Mouse (Mus musculus) stomach, postnatal 0 days (tissue): ENCODE data around the gene Cgnl1. TPM values are rescaled to one million over a fixed set of nuclear protein-coding genes. Genes with fewer than 3 reads are reported as not detected.
A peak's percentile ranks its signal among the peaks of the same experiment; 100 is the strongest.

ENCODE experiments used
- ATAC-seq: fragments of 200-750 bp; cut with Nextera tagmentation; 2 replicates; pipeline ENCODE4 v1.8.0; 2017; ENCODE audit not compliant: low FRiP score, low TSS enrichment
- DNase-seq: peaks from one replicate; pipeline ENCODE4 v3.0.0-alpha.2; 2016; ENCODE audit warnings: low spot score
- H3K27ac ChIP-seq: fragments of 300-500 bp; sonication (generic); replicated peaks from 2 replicates; pipeline ENCODE4 v1.5.1; 2014; ENCODE audit warnings: mild to moderate bottlenecking, control low read depth
- H3K27me3 ChIP-seq: fragments of 300-500 bp; sonication (generic); 2 replicates; pipeline ENCODE4 v1.6.1; 2014; ENCODE audit warnings: low read length; ENCODE audit not compliant: control insufficient read depth, insufficient read depth
- H3K36me3 ChIP-seq: fragments of 300-500 bp; sonication (generic); 2 replicates; pipeline ENCODE4 v1.6.1; 2014; ENCODE audit warnings: low read length, mixed read lengths; ENCODE audit not compliant: control insufficient read depth, insufficient read depth
- H3K4me1 ChIP-seq: fragments of 300-500 bp; sonication (generic); replicated peaks from 2 replicates; pipeline ENCODE4 v1.6.1; 2014; ENCODE audit warnings: antibody characterized with exemption; ENCODE audit not compliant: control insufficient read depth, insufficient read depth
- H3K4me2 ChIP-seq: fragments of 300-500 bp; sonication (generic); replicated peaks from 2 replicates; pipeline ENCODE4 v1.6.1; 2014; ENCODE audit warnings: low read depth, mild to moderate bottlenecking, control low read depth, moderate library complexity
- H3K4me3 ChIP-seq: fragments of 300-500 bp; sonication (generic); 2 replicates; pipeline ENCODE4 v1.5.1; 2014; ENCODE audit warnings: low read depth, low read length, control low read depth
- H3K9ac ChIP-seq: fragments of 300-500 bp; sonication (generic); 2 replicates; pipeline ENCODE4 v1.6.1; 2014; ENCODE audit warnings: mild to moderate bottlenecking, low read length, control low read depth, mixed read lengths
- H3K9me3 ChIP-seq: fragments of 300-500 bp; sonication (generic); 2 replicates; pipeline ENCODE4 v1.6.1; 2016; ENCODE audit warnings: low read length; ENCODE audit not compliant: control insufficient read depth
- CTCF ChIP-seq: IDR thresholded peaks from 2 replicates; pipeline ENCODE4 v1.5.1; 2016; ENCODE audit warnings: antibody characterized with exemption, low read depth, mild to moderate bottlenecking, moderate library complexity
- EP300 ChIP-seq: optimal IDR thresholded peaks from 2 replicates; pipeline ENCODE3; 2016; ENCODE audit warnings: antibody characterized with exemption
- WGBS: fragments of 180-500 bp; shearing (Covaris S2); extraction: QIAGEN DNeasy Blood & Tissue Kit; methylation state at CpG from one replicate; pipeline ENCODE4 v1.1.7; 2014; 5-methylcytosine and 5-hydroxymethylcytosine counted together
- polyA plus RNA-seq: library from polyadenylated mRNA; unstranded; fragments of >200 nt; fragmentation: Nextera tagmentation; extraction: Ambion mirVana; gene quantifications from 2 replicates; pipeline ENCODE4 v1.2.1, GENCODE M21; 2015

Cgnl1 gene
- polyA plus RNA-seq, 1 experiment from 2014 or later: 6.3 TPM

- WGBS: 75% methylated on average over 8 of the region's 8 CpGs
- Histone ChIP-seq H3K36me3 (no peaks in the 10 kb centered on the region), H3K4me1 (0 out of 2 replicates have a peak, but pooled peaks cover 2% of the 10 kb centered on the region), H3K27me3 (no peaks in the 10 kb centered on the region), H3K4me2 (no peak overlapping the region), H3K9ac (no peak overlapping the region), H3K9me3 (no peaks in the 10 kb centered on the region), H3K27ac (no peak overlapping the region), H3K4me3 (no peak overlapping the region)
- DNase-seq (no peak), ATAC-seq (no peak)
- no peak for TF ChIP-seq EP300
- TF ChIP-seq CTCF: no peak
Observed at GRCm38 (mm10) chr9:71766306-71766705, 5.1 kb downstream of the Cgnl1 start.

- H3K4me3 ChIP-seq: no peak overlapping the region
- TF ChIP-seq EP300 (no peak), CTCF (no peak)
- WGBS: 45% methylated on average over 11 of the region's 11 CpGs
- H3K9ac ChIP-seq: no peak overlapping the region; the same call in 1 of the 2 replicates
- H3K4me1 ChIP-seq: peaks cover 5% of the 10 kb centered on the region; the same call in 1 of the 2 replicates
- no peak overlapping the region for H3K4me2 ChIP-seq
- H3K36me3 ChIP-seq: no peaks in the 10 kb centered on the region
- no peaks in the 10 kb centered on the region for H3K9me3 ChIP-seq
- no peak overlapping the region for H3K27ac ChIP-seq
- DNase-seq (peak; percentile 57), ATAC-seq (no peak)
- no peaks in the 10 kb centered on the region for H3K27me3 ChIP-seq
Observed at GRCm38 (mm10) chr9:71764551-71764950, 6.9 kb downstream of the Cgnl1 start.

- no peaks in the 10 kb centered on the region for H3K27me3 ChIP-seq
- H3K4me2 ChIP-seq: no peak overlapping the region
- DNase-seq (no peak), ATAC-seq (no peak)
- H3K9me3 ChIP-seq: no peaks in the 10 kb centered on the region
- H3K27ac ChIP-seq: no peak overlapping the region
- H3K9ac ChIP-seq: no peak overlapping the region
- 44% methylated on average over 1 of the region's 1 CpGs for WGBS
- H3K4me1 ChIP-seq: peaks cover 5% of the 10 kb centered on the region; the same call in 1 of the 2 replicates
- H3K36me3 ChIP-seq: no peaks in the 10 kb centered on the region
- no peak overlapping the region for H3K4me3 ChIP-seq
- TF ChIP-seq EP300: no peak
- TF ChIP-seq CTCF: no peak
Observed at GRCm38 (mm10) chr9:71763273-71763672, 8.1 kb downstream of the Cgnl1 start.

GRCm38 (mm10) chr9:71761663-71762062 lies 9.7 kb downstream of the Cgnl1 start:
- Histone ChIP-seq H3K27ac (no peak overlapping the region), H3K4me3 (no peak overlapping the region)
- no peak for ATAC-seq

GRCm38 (mm10) chr9:71760518-71761141 lies 10.8 kb downstream of the Cgnl1 start:
- DNase-seq (no peak), ATAC-seq (no peak)
- Histone ChIP-seq H3K36me3 (no peaks in the 10 kb centered on the region), H3K4me1 (peaks cover 5% of the 10 kb centered on the region; the same call in 1 of the 2 replicates), H3K27me3 (no peaks in the 10 kb centered on the region), H3K27ac (peak overlapping the region; percentile 45; the same call in 1 of the 2 replicates), H3K9ac (no peak overlapping the region), H3K4me2 (no peak overlapping the region), H3K9me3 (no peaks in the 10 kb centered on the region), H3K4me3 (no peak overlapping the region)
- no peak for TF ChIP-seq EP300
- TF ChIP-seq CTCF: no peak
- 27% methylated on average over 14 of the region's 14 CpGs for WGBS

More at GRCm38 (mm10) chr9:71761663-71762062, 9.7 kb downstream of the Cgnl1 start:
- no peaks in the 10 kb centered on the region for H3K36me3 ChIP-seq
- 92% methylated on average over 4 of the region's 4 CpGs for WGBS
- DNase-seq: no peak
- H3K4me2 ChIP-seq: no peak overlapping the region
- no peak overlapping the region for H3K9ac ChIP-seq
- H3K9me3 ChIP-seq: no peaks in the 10 kb centered on the region
- H3K4me1 ChIP-seq: peaks cover 5% of the 10 kb centered on the region; the same call in 1 of the 2 replicates
- H3K27me3 ChIP-seq: no peaks in the 10 kb centered on the region
- peak; percentile 52 for TF ChIP-seq CTCF
- TF ChIP-seq EP300: no peak

GRCm38 (mm10) chr9:71759893-71760292 lies 11.5 kb downstream of the Cgnl1 start:
- no peaks in the 10 kb centered on the region for H3K36me3 ChIP-seq
- no peak overlapping the region for H3K9ac ChIP-seq
- ATAC-seq: peak; percentile 36; the same call in 1 of the 2 replicates
- no peak overlapping the region for H3K4me2 ChIP-seq
- no peaks in the 10 kb centered on the region for H3K9me3 ChIP-seq
- no peak for TF ChIP-seq CTCF
- TF ChIP-seq EP300: no peak
- peak; percentile 35 for DNase-seq
- H3K27me3 ChIP-seq: no peaks in the 10 kb centered on the region
- H3K27ac ChIP-seq: peak overlapping the region; percentile 45; the same call in 1 of the 2 replicates
- peaks cover 5% of the 10 kb centered on the region; the same call in 1 of the 2 replicates for H3K4me1 ChIP-seq
- 36% methylated on average over 5 of the region's 5 CpGs for WGBS
- no peak overlapping the region for H3K4me3 ChIP-seq
